Mouse (Mus musculus): ENCODE results near the gene Slc25a21.

GRCm38 (mm10) chr12:57100549-57100948 lies 96.7 kb downstream of the Slc25a21 start:
- TF ChIP-seq POLR2A (IDR thresholded peaks at IDR 0.05; ENCODE audit: borderline replicate concordance, low read depth, low read length) (no peak), CTCF (IDR thresholded peaks at IDR 0.05; ENCODE audit: low read depth, low read length) (no peak)
